Mouse (Mus musculus) neural tube, embryonic 13.5 days (tissue): ENCODE measurements at regions not wholly inside any gene's neighbourhood (a gene's known extent, or its start where the extent isn't known, plus 50 kb on each side); places are given as distances from the start of the nearest gene placed in this dataset.

ENCODE experiments used
- ATAC-seq: fragments of 200-750 bp; cut with Nextera tagmentation; 2 replicates; pipeline ENCODE4 v1.8.0; 2017; ENCODE audit warnings: low read depth, mild to moderate bottlenecking, moderate TSS enrichment, moderate library complexity
- H3K27ac ChIP-seq: fragments of 300-500 bp; sonication (generic); replicated peaks from 2 replicates; pipeline ENCODE4 v1.5.1; 2015; ENCODE audit warnings: moderate library complexity, mild to moderate bottlenecking, inconsistent platforms
- H3K27me3 ChIP-seq: fragments of 300-500 bp; sonication (generic); 2 replicates; pipeline ENCODE4 v1.6.1; 2015; ENCODE audit warnings: mild to moderate bottlenecking, inconsistent platforms
- H3K36me3 ChIP-seq: fragments of 300-500 bp; sonication (generic); 2 replicates; pipeline ENCODE4 v1.6.1; 2015; ENCODE audit warnings: mild to moderate bottlenecking, inconsistent platforms
- H3K4me1 ChIP-seq: fragments of 300-500 bp; sonication (generic); replicated peaks from 2 replicates; pipeline ENCODE4 v1.6.1; 2015; ENCODE audit warnings: inconsistent platforms
- H3K4me2 ChIP-seq: fragments of 300-500 bp; sonication (generic); 2 replicates; pipeline ENCODE4 v1.6.1; 2015; ENCODE audit warnings: inconsistent platforms, mild to moderate bottlenecking, moderate library complexity
- H3K4me3 ChIP-seq: fragments of 300-500 bp; sonication (generic); 2 replicates; pipeline ENCODE4 v1.5.1; 2015; ENCODE audit warnings: mild to moderate bottlenecking, inconsistent platforms
- H3K9ac ChIP-seq: fragments of 300-500 bp; sonication (generic); 2 replicates; pipeline ENCODE4 v1.6.1; 2015; ENCODE audit warnings: moderate library complexity, mild to moderate bottlenecking, inconsistent platforms
- H3K9me3 ChIP-seq: fragments of 300-500 bp; sonication (generic); 2 replicates; pipeline ENCODE4 v1.6.1; 2016; ENCODE audit warnings: inconsistent platforms
- WGBS: fragments of 180-500 bp; shearing (Covaris S2); methylation state at CpG from one replicate; pipeline ENCODE4 v1.1.7; 2015; 5-methylcytosine and 5-hydroxymethylcytosine counted together

DNA sequence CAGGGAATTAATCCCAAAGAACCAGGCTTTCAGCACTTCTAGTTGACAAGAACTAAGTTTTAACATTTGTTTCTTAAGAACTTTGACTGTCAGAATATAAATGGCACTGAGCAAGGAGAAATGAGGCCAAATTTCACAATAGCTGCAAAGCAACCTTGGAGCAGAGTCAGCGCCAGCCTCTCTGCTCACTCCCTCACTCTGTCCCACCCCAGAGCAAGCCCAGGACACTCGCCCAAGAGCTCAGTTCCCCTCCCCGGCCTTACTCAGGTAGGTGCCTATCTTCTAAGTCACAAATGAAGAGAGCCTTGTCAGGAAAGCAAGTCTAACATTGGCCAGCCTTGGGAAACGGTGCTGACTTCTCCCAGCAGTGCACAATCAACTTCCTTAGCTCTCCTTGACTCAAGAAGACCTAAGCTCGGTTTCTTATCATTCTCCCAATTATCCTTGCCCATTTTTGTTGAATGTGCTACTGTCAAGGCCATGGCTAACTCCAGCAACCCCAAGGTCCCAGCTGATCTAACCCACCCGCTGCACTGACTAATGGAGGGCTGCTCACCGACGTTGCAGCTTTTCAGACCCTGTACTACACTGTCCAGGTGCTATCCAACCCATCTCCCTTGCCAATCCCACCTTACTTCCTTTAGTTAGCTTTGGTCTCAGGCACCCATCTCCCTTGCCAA, 219.5 kb upstream of the Klf14 start:
- Histone ChIP-seq H3K4me1 (no peaks in the 10 kb centered on the region), H3K9me3 (no peaks in the 10 kb centered on the region), H3K9ac (no peak overlapping the region), H3K27me3 (no peaks in the 10 kb centered on the region), H3K27ac (no peak overlapping the region), H3K4me2 (no peak overlapping the region), H3K36me3 (no peaks in the 10 kb centered on the region), H3K4me3 (no peak overlapping the region)
- 88% methylated on average over 8 of the region's 8 CpGs for WGBS
- ATAC-seq, result no peak

DNA sequence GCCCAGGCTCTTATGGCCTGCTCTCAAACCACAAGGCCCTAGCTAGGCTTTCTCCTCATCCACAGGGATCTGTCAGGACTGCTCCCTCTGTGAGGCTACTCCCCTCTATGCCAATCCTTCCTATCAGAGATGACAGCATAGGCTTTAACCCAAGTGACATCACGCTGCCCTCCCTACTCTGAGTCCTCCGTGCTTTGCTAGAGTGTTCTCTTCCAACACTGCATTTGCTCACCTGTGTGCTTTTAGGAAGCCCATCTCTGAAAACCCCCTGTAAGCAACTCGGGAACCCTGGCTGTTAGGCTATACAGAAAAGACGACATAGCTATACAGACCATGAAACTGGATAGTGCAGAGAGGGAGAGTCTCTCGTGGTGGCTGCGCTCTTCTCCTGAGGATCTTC, 216.3 kb upstream of the Mkln1 start:
- Histone ChIP-seq H3K27ac (no peak overlapping the region), H3K36me3 (no peaks in the 10 kb centered on the region), H3K27me3 (no peaks in the 10 kb centered on the region), H3K4me1 (0 out of 2 replicates have a peak, but pooled peaks cover 4% of the 10 kb centered on the region), H3K4me3 (no peak overlapping the region), H3K4me2 (no peak overlapping the region), H3K9me3 (no peaks in the 10 kb centered on the region), H3K9ac (no peak overlapping the region)
- 81% methylated on average over 6 of the region's 6 CpGs for WGBS
- no peak for ATAC-seq

DNA sequence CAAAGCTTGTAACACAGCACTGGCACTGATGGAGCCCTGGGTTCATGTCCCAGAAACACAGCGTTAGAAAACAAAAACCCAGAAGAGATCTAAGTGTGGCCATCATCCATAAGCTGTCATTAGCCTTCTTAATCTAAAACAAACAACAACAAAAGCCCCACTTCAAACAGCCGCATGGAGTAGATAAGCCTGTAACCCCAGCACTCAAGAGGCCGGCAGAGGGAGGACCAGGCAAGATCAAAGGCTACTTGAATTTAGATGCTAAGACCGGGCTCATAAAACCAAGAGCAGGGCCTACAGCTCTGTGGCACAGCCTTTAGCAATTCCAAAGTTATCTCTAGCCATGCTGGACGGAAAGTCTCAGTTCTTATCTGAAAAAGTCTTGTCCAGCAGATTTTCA, 215.4 kb upstream of the Mkln1 start:
- no peaks in the 10 kb centered on the region for H3K27me3 ChIP-seq
- H3K4me1 ChIP-seq, result 0 out of 2 replicates have a peak, but pooled peaks cover 4% of the 10 kb centered on the region
- WGBS, result 13% methylated on average over 5 of the region's 5 CpGs
- no peaks in the 10 kb centered on the region for H3K36me3 ChIP-seq
- H3K9me3 ChIP-seq, result no peaks in the 10 kb centered on the region
- no peak overlapping the region for H3K4me2 ChIP-seq
- no peak overlapping the region for H3K9ac ChIP-seq
- no peak for ATAC-seq
- H3K27ac ChIP-seq, result no peak overlapping the region
- no peak overlapping the region for H3K4me3 ChIP-seq

GRCm38 (mm10) chr6:31184554-31184953, 214.0 kb upstream of the Mkln1 start:
- Histone ChIP-seq H3K9ac (no peak overlapping the region), H3K27ac (no peak overlapping the region), H3K4me2 (no peak overlapping the region), H3K4me1 (0 out of 2 replicates have a peak, but pooled peaks cover 4% of the 10 kb centered on the region), H3K27me3 (no peaks in the 10 kb centered on the region), H3K4me3 (no peak overlapping the region), H3K36me3 (no peaks in the 10 kb centered on the region), H3K9me3 (no peaks in the 10 kb centered on the region)
- WGBS, result 89% methylated on average over 7 of the region's 7 CpGs
- no peak for ATAC-seq

DNA sequence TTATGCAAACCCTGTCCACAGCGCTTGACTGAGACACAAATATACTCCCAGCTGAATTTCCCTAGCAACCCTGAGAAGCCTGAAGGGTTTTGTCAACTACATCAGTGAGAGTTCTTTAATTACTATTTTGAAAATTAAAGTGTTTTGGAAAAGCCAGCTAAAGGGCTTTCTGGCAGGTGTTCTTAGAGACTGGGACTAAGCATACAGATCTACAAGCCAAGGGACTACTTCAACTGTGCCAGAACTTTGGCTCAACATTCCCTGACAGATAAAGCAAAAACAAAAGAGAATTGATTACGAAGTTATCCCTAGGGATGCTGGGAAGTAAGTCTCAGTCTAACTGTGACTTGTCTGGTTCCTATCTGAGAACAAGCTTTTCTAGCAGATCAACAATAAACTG, 213.4 kb upstream of the Mkln1 start:
- ATAC-seq, result no peak
- Histone ChIP-seq H3K9ac (no peak overlapping the region), H3K4me3 (no peak overlapping the region), H3K9me3 (no peaks in the 10 kb centered on the region), H3K36me3 (no peaks in the 10 kb centered on the region), H3K27me3 (no peaks in the 10 kb centered on the region), H3K4me2 (no peak overlapping the region), H3K27ac (no peak overlapping the region), H3K4me1 (0 out of 2 replicates have a peak, but pooled peaks cover 4% of the 10 kb centered on the region)
- 86% methylated on average over 2 of the region's 2 CpGs for WGBS

DNA sequence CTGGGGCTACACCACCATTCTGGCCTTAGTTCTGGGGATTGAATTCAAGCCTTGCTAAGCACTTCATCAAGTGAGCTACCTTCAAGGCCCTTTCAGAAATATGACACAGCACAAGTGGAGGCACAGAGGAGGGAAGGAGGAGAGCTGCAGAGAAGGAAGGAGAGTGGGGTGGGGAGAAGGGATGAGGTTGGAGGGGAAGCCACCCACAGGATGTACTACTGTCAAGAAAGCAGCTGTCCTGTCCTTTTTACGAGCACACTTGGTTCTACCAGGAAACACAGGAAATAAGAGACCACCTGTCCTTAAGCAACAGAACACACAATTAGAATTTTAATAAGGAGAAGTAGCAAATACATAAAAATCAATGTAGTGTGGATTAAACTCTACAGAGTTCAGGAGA, 210.5 kb upstream of the Mkln1 start:
- WGBS, result 88% methylated on average over 1 of the region's 1 CpGs
- H3K4me2 ChIP-seq, result no peak overlapping the region
- 0 out of 2 replicates have a peak, but pooled peaks cover 4% of the 10 kb centered on the region for H3K4me1 ChIP-seq
- H3K27ac ChIP-seq, result no peak overlapping the region
- no peaks in the 10 kb centered on the region for H3K9me3 ChIP-seq
- no peaks in the 10 kb centered on the region for H3K27me3 ChIP-seq
- ATAC-seq, result no peak
- H3K36me3 ChIP-seq, result no peaks in the 10 kb centered on the region
- no peak overlapping the region for H3K9ac ChIP-seq
- H3K4me3 ChIP-seq, result no peak overlapping the region

DNA sequence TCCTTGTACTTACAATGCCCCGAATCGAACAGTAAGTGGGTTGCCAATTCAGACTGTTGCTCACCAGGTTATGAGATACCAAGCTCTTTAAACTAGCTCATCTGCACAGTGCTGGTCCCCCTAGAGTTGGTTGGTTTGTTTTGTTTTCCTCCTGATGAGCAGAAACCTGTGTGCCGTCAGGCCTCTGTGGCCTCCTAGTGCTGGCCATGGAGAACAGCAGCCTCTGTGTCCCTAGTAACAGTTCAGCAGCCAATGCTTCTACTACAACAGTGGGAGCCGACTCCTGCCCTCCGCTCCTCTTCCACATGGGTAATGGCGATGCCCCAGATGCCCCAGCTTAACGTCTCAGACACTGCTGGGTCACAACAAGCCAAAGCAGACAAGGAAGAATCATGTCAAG, 209.5 kb upstream of the Mkln1 start:
- Histone ChIP-seq H3K9me3 (no peaks in the 10 kb centered on the region), H3K36me3 (no peaks in the 10 kb centered on the region), H3K4me3 (no peak overlapping the region), H3K4me1 (0 out of 2 replicates have a peak, but pooled peaks cover 4% of the 10 kb centered on the region), H3K27ac (no peak overlapping the region), H3K9ac (no peak overlapping the region), H3K27me3 (no peaks in the 10 kb centered on the region), H3K4me2 (no peak overlapping the region)
- 59% methylated on average over 7 of the region's 7 CpGs for WGBS
- ATAC-seq, result 0 out of 2 replicates have a peak, but pooled peaks have one; percentile 62

DNA sequence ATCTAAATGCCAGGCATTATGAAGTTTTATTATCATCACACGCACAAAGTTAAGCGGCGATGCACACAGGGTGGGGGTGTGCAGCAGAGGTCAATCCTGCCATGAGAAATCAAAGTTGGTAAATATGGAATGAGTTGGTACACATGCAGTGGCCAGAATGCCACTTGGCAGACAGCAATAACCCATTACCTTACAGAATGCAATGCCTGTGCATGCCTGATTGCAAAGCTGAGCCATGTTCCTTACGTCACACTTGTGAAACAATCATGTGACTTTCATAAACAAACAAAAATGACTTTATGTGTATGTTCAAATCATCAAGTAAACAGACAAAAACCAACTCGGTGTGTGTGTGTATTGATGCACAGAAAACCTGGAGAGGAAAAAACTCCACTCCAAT, 208.5 kb upstream of the Mkln1 start:
- Histone ChIP-seq H3K9me3 (no peaks in the 10 kb centered on the region), H3K4me1 (0 out of 2 replicates have a peak, but pooled peaks cover 4% of the 10 kb centered on the region)
- WGBS, result 86% methylated on average over 5 of the region's 5 CpGs

DNA sequence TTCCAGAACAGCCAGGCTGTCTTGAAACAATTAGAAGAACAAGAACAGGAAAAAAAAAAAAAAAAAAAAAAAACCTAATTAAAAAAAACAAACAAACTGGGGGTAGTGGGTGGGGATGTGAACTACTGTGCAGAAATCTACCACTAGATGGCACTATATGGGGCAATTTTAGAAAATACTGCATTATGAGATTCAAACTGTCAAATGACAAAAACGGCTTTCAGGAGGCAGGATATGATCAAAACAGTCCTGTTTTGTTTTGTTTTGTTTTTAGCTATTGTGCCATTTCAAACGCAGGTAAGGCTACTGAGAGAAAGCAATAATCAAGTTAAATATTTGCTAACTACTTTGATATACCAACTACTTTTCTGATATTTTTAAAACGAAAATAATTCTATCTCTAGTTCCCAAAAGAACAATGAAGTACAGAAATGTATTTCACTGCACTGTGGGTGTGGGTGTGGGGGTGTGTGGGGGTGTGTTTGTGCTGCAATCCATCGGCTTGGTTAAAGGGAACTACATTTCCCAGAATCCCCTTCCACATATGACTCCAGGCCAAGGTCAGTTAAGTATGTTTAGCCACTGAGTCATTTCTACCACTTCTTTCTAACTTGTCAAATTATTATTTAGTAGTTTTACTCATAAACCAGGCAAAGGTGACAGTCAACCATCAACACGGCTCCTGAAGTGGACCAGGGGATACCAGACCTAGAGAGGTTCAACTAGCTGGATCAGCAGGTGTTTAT, 207.7 kb upstream of the Mkln1 start:
- 53% methylated on average over 5 of the region's 5 CpGs for WGBS
- no peak overlapping the region for H3K4me2 ChIP-seq

More for the DNA sequence above, 208.5 kb upstream of the Mkln1 start:
- Histone ChIP-seq H3K36me3 (no peaks in the 10 kb centered on the region), H3K4me2 (no peak overlapping the region), H3K27ac (no peak overlapping the region), H3K27me3 (no peaks in the 10 kb centered on the region), H3K4me3 (no peak overlapping the region), H3K9ac (no peak overlapping the region)
- no peak for ATAC-seq

DNA sequence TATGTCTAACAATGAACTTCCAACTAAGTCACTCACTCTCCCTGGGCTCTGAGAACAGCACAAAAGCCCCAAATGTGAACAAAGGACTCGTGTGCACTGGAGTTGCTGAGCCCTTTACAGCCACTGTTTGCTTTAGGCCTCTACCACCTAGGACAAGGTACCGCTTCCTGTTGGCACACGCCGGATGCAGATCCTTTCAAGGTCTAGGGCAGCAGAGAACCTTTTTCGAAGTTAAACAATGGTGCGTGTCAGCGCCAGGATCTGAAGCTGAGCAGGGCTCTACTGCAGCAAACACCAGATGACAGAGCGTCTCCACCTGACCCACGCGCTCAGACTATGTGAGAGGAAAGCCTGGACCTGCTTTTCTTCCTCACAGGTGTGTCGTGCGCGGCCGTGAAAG, 207.0 kb upstream of the Mkln1 start:
- ATAC-seq, result no peak
- WGBS, result 91% methylated on average over 14 of the region's 14 CpGs
- no peaks in the 10 kb centered on the region for H3K27me3 ChIP-seq

More for the DNA sequence above, 207.7 kb upstream of the Mkln1 start:
- H3K27ac ChIP-seq, result no peak overlapping the region
- no peak overlapping the region for H3K4me3 ChIP-seq
- no peak overlapping the region for H3K9ac ChIP-seq
- no peaks in the 10 kb centered on the region for H3K36me3 ChIP-seq
- no peak for ATAC-seq
- no peaks in the 10 kb centered on the region for H3K27me3 ChIP-seq
- H3K4me1 ChIP-seq, result no peaks in the 10 kb centered on the region
- no peaks in the 10 kb centered on the region for H3K9me3 ChIP-seq

DNA sequence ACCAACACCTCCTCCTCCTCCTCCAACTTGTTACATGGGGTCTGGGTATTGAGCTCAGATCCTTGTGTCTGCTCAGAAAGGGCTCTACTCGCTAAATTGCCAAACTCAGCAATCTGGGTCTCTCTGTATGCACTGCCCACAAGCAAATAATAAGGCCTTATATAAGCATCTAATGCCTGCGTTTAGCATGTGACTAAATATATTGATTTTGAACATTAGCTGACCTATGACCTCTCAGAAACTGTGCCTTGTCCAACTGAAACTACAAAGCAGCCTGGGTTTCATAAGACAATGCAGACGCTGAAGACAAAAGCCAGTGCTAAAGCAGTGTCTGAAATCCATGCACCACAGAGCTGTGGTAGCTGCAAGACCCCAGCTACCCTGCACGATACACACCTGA, 206.3 kb upstream of the Mkln1 start:
- Histone ChIP-seq H3K27ac (no peak overlapping the region), H3K36me3 (no peaks in the 10 kb centered on the region), H3K4me3 (no peak overlapping the region), H3K9me3 (no peaks in the 10 kb centered on the region), H3K4me1 (no peaks in the 10 kb centered on the region), H3K9ac (no peak overlapping the region), H3K4me2 (no peak overlapping the region), H3K27me3 (no peaks in the 10 kb centered on the region)
- 82% methylated on average over 4 of the region's 4 CpGs for WGBS
- no peak for ATAC-seq

More for the DNA sequence above, 207.0 kb upstream of the Mkln1 start:
- no peak overlapping the region for H3K4me2 ChIP-seq
- no peak overlapping the region for H3K27ac ChIP-seq
- no peak overlapping the region for H3K4me3 ChIP-seq
- no peaks in the 10 kb centered on the region for H3K4me1 ChIP-seq
- no peaks in the 10 kb centered on the region for H3K36me3 ChIP-seq
- H3K9me3 ChIP-seq, result no peaks in the 10 kb centered on the region
- H3K9ac ChIP-seq, result no peak overlapping the region

DNA sequence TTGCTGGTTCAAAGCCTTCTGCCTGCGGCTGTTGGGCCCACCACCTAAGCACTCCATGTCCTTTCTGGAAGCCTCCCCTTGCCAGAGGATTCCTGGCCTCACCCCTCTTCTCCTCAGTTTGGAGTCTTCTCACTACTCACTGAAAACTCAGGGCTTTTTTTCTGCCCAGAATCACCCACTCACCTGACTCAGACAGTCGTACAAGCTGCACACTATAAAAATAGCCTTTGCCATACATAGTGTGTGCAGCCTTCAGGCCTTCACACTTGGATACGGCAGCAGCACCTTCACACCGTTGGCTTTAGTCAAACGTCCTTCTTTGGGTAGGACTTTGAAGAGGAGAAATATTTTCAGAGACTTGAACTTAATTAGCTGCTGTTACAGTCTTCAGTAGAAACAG, 205.3 kb upstream of the Mkln1 start:
- Histone ChIP-seq H3K9ac (no peak overlapping the region), H3K4me1 (no peaks in the 10 kb centered on the region), H3K4me2 (no peak overlapping the region), H3K27ac (no peak overlapping the region), H3K27me3 (no peaks in the 10 kb centered on the region), H3K9me3 (no peaks in the 10 kb centered on the region), H3K36me3 (no peaks in the 10 kb centered on the region), H3K4me3 (no peak overlapping the region)
- no peak for ATAC-seq
- 87% methylated on average over 5 of the region's 5 CpGs for WGBS
